Mouse (Mus musculus) midbrain, embryonic 10.5 days (tissue): ENCODE measurements around the gene Utp6. TPM values are rescaled to one million over a fixed set of nuclear protein-coding genes. Genes with fewer than 3 reads are reported as not detected.

ENCODE experiments used
- DNase-seq: peaks from one replicate; pipeline ENCODE4 v3.0.0-alpha.2; 2017; ENCODE audit warnings: low spot score
- H3K27ac ChIP-seq: fragments of 300-500 bp; sonication (generic); replicated peaks from 2 replicates; pipeline ENCODE4 v1.5.1; 2016; ENCODE audit warnings: mild to moderate bottlenecking
- H3K27me3 ChIP-seq: fragments of 300-500 bp; sonication (generic); 2 replicates; pipeline ENCODE4 v1.6.1; 2016; ENCODE audit warnings: low read depth, mild to moderate bottlenecking; ENCODE audit not compliant: poor library complexity, severe bottlenecking
- H3K36me3 ChIP-seq: fragments of 300-500 bp; sonication (generic); 2 replicates; pipeline ENCODE4 v1.6.1; 2016; ENCODE audit warnings: mild to moderate bottlenecking, moderate library complexity
- H3K4me1 ChIP-seq: fragments of 300-500 bp; sonication (generic); 2 replicates; pipeline ENCODE4 v1.6.1; 2016
- H3K4me3 ChIP-seq: fragments of 300-500 bp; sonication (generic); 2 replicates; pipeline ENCODE4 v1.5.1; 2016; ENCODE audit warnings: mild to moderate bottlenecking, moderate library complexity
- H3K9me3 ChIP-seq: fragments of 300-500 bp; sonication (generic); replicated peaks from 2 replicates; pipeline ENCODE4 v1.6.1; 2016; ENCODE audit warnings: mild to moderate bottlenecking
- WGBS: fragments of 180-500 bp; shearing (Covaris S2); methylation state at CpG from one replicate; pipeline ENCODE4 v1.1.7; 2016; 5-methylcytosine and 5-hydroxymethylcytosine counted together
- polyA plus RNA-seq: library from polyadenylated mRNA; unstranded; fragments of >200 nt; fragmentation: Nextera tagmentation; extraction: Ambion mirVana; gene quantifications from 2 replicates; pipeline ENCODE4 v1.2.1, GENCODE M21; 2016

Utp6 gene
- polyA plus RNA-seq, 1 experiment from 2014 or later: 64.5 TPM

- no peak for DNase-seq
- no peaks in the 10 kb centered on the region for H3K9me3 ChIP-seq
- H3K4me3 ChIP-seq: no peak overlapping the region
- no peaks in the 10 kb centered on the region for H3K4me1 ChIP-seq
- H3K27me3 ChIP-seq: no peaks in the 10 kb centered on the region
- H3K27ac ChIP-seq: no peak overlapping the region
- WGBS: 83% methylated on average over 2 of the region's 2 CpGs
- H3K36me3 ChIP-seq: no peaks in the 10 kb centered on the region
Measured at GRCm38 (mm10) chr11:79890822-79891221, 71.4 kb downstream of the Utp6 start.

GRCm38 (mm10) chr11:79886961-79887360 lies 75.2 kb downstream of the Utp6 start:
- no peak overlapping the region for H3K27ac ChIP-seq
- DNase-seq: no peak
- 79% methylated on average over 1 of the region's 1 CpGs for WGBS
- H3K36me3 ChIP-seq: no peaks in the 10 kb centered on the region
- no peaks in the 10 kb centered on the region for H3K27me3 ChIP-seq
- H3K4me3 ChIP-seq: no peak overlapping the region
- H3K4me1 ChIP-seq: no peaks in the 10 kb centered on the region
- no peaks in the 10 kb centered on the region for H3K9me3 ChIP-seq

- WGBS: 97% methylated on average over 1 of the region's 1 CpGs
- Histone ChIP-seq H3K27me3 (no peaks in the 10 kb centered on the region), H3K36me3 (no peaks in the 10 kb centered on the region), H3K4me1 (no peaks in the 10 kb centered on the region), H3K4me3 (no peak overlapping the region), H3K9me3 (no peaks in the 10 kb centered on the region), H3K27ac (no peak overlapping the region)
- DNase-seq: no peak
Measured at GRCm38 (mm10) chr11:79886395-79886794, 75.8 kb downstream of the Utp6 start.

- no peak overlapping the region for H3K4me3 ChIP-seq
- H3K9me3 ChIP-seq: no peaks in the 10 kb centered on the region
- DNase-seq: no peak
- H3K4me1 ChIP-seq: no peaks in the 10 kb centered on the region
- H3K36me3 ChIP-seq: no peaks in the 10 kb centered on the region
- H3K27me3 ChIP-seq: no peaks in the 10 kb centered on the region
- H3K27ac ChIP-seq: no peak overlapping the region
- WGBS: 90% methylated on average over 13 of the region's 13 CpGs
Measured at GRCm38 (mm10) chr11:79885713-79886393, 76.3 kb downstream of the Utp6 start.

- Histone ChIP-seq H3K4me3 (no peak overlapping the region), H3K4me1 (no peaks in the 10 kb centered on the region), H3K9me3 (no peaks in the 10 kb centered on the region), H3K27me3 (no peaks in the 10 kb centered on the region), H3K36me3 (no peaks in the 10 kb centered on the region), H3K27ac (no peak overlapping the region)
- DNase-seq: no peak
- WGBS: 87% methylated on average over 6 of the region's 6 CpGs
Measured at GRCm38 (mm10) chr11:79884784-79885183, 77.4 kb downstream of the Utp6 start.

Other genes with a start within 250 kb of the Utp6 start
- 19.7 and 20.6 TPM in 2 replicates for gene Suz12, start 30.7 kb upstream of the Utp6 start, polyA plus RNA-seq
- gene Crlf3, start 118.6 kb upstream of the Utp6 start, polyA plus RNA-seq: 28.2 and 30.6 TPM in 2 replicates
- 17.4 and 17.9 TPM in 2 replicates for gene Atad5, start 127.0 kb upstream of the Utp6 start, polyA plus RNA-seq
- gene Tefm, start 179.8 kb upstream of the Utp6 start, polyA plus RNA-seq: 39.8 and 40.7 TPM in 2 replicates
- gene Adap2, start 191.7 kb upstream of the Utp6 start, polyA plus RNA-seq: 0.77 and 1.9 TPM in 2 replicates
- 3.8 and 5.0 TPM in 2 replicates for gene Rnf135, start 221.5 kb upstream of the Utp6 start, polyA plus RNA-seq
- 56.2 and 56.9 TPM in 2 replicates for gene Rhot1, start 246.6 kb upstream of the Utp6 start, polyA plus RNA-seq